Mouse (Mus musculus): ENCODE data around the gene Atp2a3. TPM values are rescaled to one million over a fixed set of nuclear protein-coding genes. Genes with fewer than 3 reads are reported as not detected.

Atp2a3 gene
- polyA plus RNA-seq, 1 experiment = 354 TPM

DNA sequence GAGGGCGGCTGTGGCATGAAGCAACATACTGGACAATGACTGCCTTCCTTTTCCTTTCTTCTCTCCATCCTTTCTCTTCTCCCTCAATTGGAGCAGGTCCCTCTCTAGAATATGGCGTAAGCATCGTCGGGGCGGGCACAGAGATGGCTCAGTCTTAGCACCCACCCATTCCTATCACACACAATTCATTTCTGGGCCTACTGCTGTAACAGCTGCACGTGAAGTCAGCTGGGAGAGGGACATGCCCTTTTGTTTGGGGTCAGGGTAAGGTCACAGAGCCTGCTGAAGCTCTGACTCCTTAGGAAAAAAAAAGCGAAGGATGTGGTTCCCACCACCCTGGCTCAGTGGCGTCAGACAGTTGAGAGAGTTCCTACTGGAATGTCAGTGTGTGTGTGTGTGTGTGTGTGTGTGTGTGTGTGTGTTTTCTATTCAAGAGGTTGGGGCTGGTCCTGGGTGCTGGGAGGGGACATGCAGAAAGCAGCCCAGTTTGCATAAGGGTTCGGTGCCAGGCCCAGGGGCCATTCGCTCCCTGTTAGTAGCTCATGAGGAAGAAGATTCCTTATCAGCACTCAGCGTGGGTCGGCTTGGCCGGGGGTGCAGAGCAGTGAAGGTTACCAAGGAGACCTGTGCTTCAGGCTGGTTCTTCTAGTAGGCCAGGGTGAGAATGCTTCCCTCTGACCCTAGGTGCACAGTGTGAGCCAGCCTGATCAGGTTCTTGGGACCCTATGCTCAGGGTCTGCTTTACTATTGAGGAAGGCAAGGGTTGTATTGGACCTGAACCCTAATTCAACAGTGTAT lies 36.8 kb downstream of the Atp2a3 start:
- Histone ChIP-seq H3K27me3 (replicated peaks) (no peaks in the 10 kb centered on the region), H3K4me1 (peaks cover 97% of the 10 kb centered on the region), H3K9me3 (no peaks in the 10 kb centered on the region), H3K36me3 (replicated peaks; ENCODE audit: low read length) (peaks cover 66% of the 10 kb centered on the region), H3K4me3 (replicated peaks) (peak overlapping the region; percentile 93)
- no peak for TF ChIP-seq FLI1 (IDR thresholded peaks at IDR 0.05; ENCODE audit: low read length)
- TF ChIP-seq GATA1 (IDR thresholded peaks at IDR 0.05; ENCODE audit: borderline replicate concordance, low read length) = no peak

DNA sequence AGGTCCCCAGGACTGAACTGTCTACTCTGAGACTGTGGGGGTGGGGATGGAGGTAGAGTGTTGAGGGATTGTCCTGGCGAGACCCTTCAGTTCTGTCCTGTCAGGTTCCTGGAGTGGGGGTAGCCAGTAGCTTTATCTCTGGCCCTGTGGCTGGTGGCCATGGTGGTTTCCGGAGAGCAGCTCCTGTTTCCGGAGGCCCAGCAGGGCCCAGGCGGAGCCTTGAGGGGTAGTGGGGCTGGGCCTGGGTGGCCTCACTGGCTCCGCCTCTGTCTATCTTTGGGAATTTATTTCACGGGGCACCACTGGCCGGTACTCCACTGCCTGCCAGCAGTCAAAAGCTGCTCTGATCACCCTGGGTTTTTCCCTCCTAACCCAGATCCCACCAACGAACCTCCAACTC lies 37.8 kb downstream of the Atp2a3 start, which contains the start of gene P2rx1:
Gene P2rx1, plus strand, starts transcription at position 333 of the 400 bp plus-strand sequence.
- H3K4me3 ChIP-seq (replicated peaks) = peak within 1 kb of the TSS; percentile 93
- peaks cover 97% of the 10 kb centered on the region for H3K4me1 ChIP-seq
- H3K27me3 ChIP-seq (replicated peaks) = no peaks in the 10 kb centered on the region
- peaks cover 64% of the 10 kb centered on the region for H3K36me3 ChIP-seq (replicated peaks; ENCODE audit: low read length)
- H3K9me3 ChIP-seq = no peaks in the 10 kb centered on the region
- peak; percentile 99 for TF ChIP-seq GATA1 (IDR thresholded peaks at IDR 0.05; ENCODE audit: borderline replicate concordance, low read length)
- peak; percentile 96 for TF ChIP-seq FLI1 (IDR thresholded peaks at IDR 0.05; ENCODE audit: low read length)

DNA sequence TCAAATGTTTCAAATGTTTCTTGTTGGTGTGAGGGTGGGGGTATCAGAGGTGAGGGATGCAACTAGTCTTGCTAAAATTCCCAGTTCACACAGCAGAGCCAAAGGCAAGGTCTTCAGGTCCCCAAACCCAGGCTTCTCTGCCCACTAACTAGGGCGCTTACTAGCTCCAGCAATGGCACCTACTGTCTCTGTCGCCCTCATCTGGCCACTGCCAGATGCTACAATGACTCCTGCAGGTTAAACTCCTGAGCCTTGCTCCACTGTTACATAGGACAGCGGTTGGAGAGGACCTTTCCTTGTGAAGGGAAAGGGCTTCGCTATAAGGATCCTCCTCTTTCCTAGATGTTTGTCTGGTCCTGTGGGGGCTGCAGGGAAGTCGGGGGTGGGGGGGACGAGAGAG lies 40.1 kb downstream of the Atp2a3 start:
- Histone ChIP-seq H3K4me1 (peaks cover 98% of the 10 kb centered on the region), H3K36me3 (replicated peaks; ENCODE audit: low read length) (peaks cover 66% of the 10 kb centered on the region), H3K4me3 (replicated peaks) (peak overlapping the region; percentile 93), H3K9me3 (no peaks in the 10 kb centered on the region), H3K27me3 (replicated peaks) (no peaks in the 10 kb centered on the region)
- TF ChIP-seq GATA1 (IDR thresholded peaks at IDR 0.05; ENCODE audit: borderline replicate concordance, low read length) (no peak), FLI1 (IDR thresholded peaks at IDR 0.05; ENCODE audit: low read length) (no peak)

DNA sequence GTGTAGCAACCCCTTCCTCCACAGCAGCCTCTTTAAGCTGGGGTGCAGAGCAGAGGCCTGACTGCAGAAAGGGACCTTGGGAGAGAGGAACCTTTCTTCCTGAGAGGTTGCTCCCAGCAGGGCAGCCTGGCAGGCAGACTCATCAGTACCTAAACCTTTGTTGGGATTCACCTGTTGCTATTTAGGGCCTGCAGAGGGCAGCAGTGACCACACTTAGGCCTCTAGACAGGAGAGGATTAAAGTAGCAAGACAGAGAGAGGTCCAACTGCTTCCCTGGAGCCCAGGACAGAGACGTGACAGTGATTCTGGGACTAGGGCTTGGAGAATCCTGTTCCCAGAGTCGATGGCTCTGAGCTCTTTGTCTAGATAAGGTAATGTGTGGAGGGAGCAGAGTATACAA lies 45.4 kb downstream of the Atp2a3 start:
- Histone ChIP-seq H3K9me3 (no peaks in the 10 kb centered on the region), H3K36me3 (replicated peaks; ENCODE audit: low read length) (peaks cover 97% of the 10 kb centered on the region), H3K27me3 (replicated peaks) (no peaks in the 10 kb centered on the region), H3K4me3 (replicated peaks) (no peak overlapping the region), H3K4me1 (peaks cover 100% of the 10 kb centered on the region)
- no peak for TF ChIP-seq FLI1 (IDR thresholded peaks at IDR 0.05; ENCODE audit: low read length)
- TF ChIP-seq GATA1 (IDR thresholded peaks at IDR 0.05; ENCODE audit: borderline replicate concordance, low read length) = no peak

DNA sequence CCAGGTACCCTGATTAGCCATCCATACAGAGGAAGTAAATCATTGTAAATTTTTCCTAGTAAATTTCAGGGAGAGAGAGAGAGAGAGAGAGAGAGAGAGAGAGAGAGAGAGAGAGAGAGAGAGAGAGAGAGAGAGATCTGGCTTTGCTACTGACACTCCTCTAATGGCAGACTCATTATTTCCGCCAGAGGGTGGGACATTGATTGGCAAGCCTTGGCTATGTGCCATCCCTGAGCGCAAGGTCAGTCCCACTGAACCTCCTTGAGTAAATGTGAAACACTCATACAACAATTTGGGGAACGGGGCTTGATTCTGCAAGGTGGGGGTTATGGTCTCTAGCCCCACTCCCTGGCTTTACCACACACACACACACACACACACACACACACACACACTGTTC lies 46.1 kb downstream of the Atp2a3 start:
- no peak overlapping the region for H3K4me3 ChIP-seq (replicated peaks)
- peaks cover 100% of the 10 kb centered on the region for H3K4me1 ChIP-seq
- no peaks in the 10 kb centered on the region for H3K27me3 ChIP-seq (replicated peaks)
- no peaks in the 10 kb centered on the region for H3K9me3 ChIP-seq
- peaks cover 98% of the 10 kb centered on the region for H3K36me3 ChIP-seq (replicated peaks; ENCODE audit: low read length)
- TF ChIP-seq FLI1 (IDR thresholded peaks at IDR 0.05; ENCODE audit: low read length) (no peak), GATA1 (IDR thresholded peaks at IDR 0.05; ENCODE audit: borderline replicate concordance, low read length) (no peak)

DNA sequence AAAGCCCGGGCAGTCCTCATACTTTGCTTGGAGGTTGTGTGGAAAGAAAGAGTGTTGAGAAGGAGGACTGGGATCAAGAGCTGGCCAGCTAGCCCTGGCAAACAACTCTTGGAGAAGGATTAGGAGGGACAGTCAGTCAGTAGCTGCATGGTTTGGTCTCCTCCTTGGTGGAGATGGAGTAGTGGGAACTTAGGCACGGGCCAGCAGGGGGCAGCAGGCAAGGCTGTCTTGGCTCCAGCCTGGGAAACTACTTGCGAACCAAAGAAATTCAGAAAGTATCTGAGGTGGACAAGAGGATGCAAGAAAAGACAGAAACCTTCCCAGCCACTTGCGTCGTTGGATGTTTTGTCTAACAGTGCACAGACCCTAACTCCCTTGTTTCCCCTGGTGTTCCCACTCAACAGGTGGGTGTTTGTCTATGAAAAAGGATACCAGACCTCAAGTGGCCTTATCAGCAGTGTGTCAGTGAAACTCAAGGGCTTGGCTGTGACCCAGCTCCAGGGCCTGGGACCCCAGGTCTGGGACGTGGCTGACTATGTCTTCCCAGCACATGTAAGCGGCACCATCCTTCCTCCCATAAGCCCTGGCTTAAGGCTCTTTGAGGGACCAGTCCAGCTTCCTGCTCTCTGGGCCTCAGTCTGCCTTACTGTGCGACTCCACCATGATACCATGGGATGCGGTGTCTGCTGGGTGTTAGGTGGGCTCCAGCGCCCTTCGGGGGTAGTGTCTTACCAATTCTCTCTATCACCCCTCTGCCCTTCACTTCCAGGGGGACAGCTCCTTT lies 46.9 kb downstream of the Atp2a3 start:
- Histone ChIP-seq H3K4me3 (replicated peaks) (no peak overlapping the region), H3K9me3 (no peaks in the 10 kb centered on the region), H3K36me3 (replicated peaks; ENCODE audit: low read length) (peaks cover 99% of the 10 kb centered on the region), H3K27me3 (replicated peaks) (no peaks in the 10 kb centered on the region), H3K4me1 (peaks cover 100% of the 10 kb centered on the region)
- no peak for TF ChIP-seq GATA1 (IDR thresholded peaks at IDR 0.05; ENCODE audit: borderline replicate concordance, low read length)
- TF ChIP-seq FLI1 (IDR thresholded peaks at IDR 0.05; ENCODE audit: low read length) = no peak

DNA sequence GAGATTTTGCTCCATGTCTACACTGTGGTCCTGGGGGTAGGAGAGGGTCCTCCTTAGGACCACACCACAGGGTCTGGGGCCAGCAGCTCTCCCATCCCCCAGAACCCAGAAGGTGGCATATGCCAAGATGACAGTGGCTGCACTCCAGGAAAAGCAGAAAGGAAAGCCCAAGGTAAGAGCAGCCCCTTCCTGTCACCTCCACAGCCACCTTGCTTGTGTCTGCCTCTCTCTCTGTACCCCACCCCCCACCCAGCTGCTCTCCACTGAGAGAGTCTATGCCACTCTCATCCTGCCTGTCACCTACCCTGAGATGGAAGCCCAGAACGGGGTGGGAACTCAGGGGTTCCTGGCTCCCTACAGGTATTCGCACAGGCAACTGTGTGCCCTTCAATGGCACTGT lies 47.9 kb downstream of the Atp2a3 start:
- Histone ChIP-seq H3K36me3 (replicated peaks; ENCODE audit: low read length) (peaks cover 100% of the 10 kb centered on the region), H3K27me3 (replicated peaks) (no peaks in the 10 kb centered on the region), H3K4me3 (replicated peaks) (no peak overlapping the region), H3K4me1 (peaks cover 98% of the 10 kb centered on the region), H3K9me3 (no peaks in the 10 kb centered on the region)
- TF ChIP-seq FLI1 (IDR thresholded peaks at IDR 0.05; ENCODE audit: low read length) (no peak), GATA1 (IDR thresholded peaks at IDR 0.05; ENCODE audit: borderline replicate concordance, low read length) (no peak)

DNA sequence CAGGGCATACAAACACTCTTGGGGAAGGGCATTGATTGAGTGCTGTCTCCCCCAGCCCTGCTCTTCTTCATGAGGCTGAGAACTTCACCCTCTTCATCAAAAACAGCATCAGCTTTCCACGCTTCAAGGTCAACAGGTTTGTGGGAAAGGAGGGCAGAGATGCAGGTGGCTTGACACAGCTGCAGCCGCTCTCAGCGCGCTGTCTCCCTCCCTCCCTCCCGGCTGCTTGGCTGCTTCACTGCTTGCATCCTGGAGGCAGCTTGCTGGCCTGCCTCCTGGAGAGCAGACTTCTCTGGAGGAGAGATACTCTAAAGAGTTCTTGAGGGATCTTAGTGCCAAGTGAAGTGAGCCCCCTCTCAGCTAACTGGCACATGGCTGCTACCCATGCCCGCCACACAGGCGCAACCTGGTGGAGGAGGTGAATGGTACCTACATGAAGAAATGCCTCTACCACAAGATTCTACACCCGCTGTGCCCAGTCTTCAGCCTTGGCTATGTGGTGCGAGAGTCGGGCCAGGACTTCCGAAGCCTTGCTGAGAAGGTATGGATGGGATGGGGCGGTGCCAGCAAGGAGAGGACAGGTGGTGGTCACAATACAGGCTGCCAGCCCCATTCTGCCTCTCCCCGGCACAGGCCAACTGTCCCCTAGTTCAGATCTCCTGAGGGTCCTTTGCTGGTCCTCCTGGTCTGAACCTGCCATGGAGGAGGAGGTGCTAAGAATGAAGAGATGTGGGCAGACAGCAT lies 48.7 kb downstream of the Atp2a3 start:
- Histone ChIP-seq H3K9me3 (no peaks in the 10 kb centered on the region), H3K27me3 (replicated peaks) (no peaks in the 10 kb centered on the region), H3K36me3 (replicated peaks; ENCODE audit: low read length) (peaks cover 100% of the 10 kb centered on the region), H3K4me3 (replicated peaks) (no peak overlapping the region), H3K4me1 (peaks cover 93% of the 10 kb centered on the region)
- TF ChIP-seq GATA1 (IDR thresholded peaks at IDR 0.05; ENCODE audit: borderline replicate concordance, low read length) (no peak), FLI1 (IDR thresholded peaks at IDR 0.05; ENCODE audit: low read length) (no peak)

DNA sequence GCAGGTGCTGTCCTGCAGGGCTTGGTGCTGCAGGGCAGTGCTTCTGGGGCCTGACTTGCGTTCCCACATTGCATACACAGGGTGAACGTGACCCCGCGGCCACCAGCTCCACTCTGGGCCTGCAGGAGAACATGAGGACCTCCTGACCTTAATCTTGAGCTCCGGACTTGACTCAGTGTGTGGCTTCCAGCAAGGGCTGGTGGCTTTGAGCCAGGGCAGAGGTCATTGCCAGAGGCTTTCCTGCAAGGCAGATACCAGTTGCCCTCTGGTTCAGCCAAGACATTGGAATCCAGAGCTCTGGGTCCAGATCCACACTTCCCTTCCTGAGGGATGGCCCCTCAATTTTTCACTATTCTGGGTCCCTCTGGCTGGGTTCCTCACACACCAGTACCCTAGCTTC lies 53.0 kb downstream of the Atp2a3 start:
- peaks cover 84% of the 10 kb centered on the region for H3K4me1 ChIP-seq
- H3K9me3 ChIP-seq = no peaks in the 10 kb centered on the region
- H3K4me3 ChIP-seq (replicated peaks) = no peak overlapping the region
- TF ChIP-seq FLI1 (IDR thresholded peaks at IDR 0.05; ENCODE audit: low read length) (no peak), GATA1 (IDR thresholded peaks at IDR 0.05; ENCODE audit: borderline replicate concordance, low read length) (no peak)
- H3K27me3 ChIP-seq (replicated peaks) = peaks cover 1% of the 10 kb centered on the region
- peaks cover 89% of the 10 kb centered on the region for H3K36me3 ChIP-seq (replicated peaks; ENCODE audit: low read length)
